Comparison of ENCODE assay signal across 8 mouse cellular contexts in the genomic region with DNA sequence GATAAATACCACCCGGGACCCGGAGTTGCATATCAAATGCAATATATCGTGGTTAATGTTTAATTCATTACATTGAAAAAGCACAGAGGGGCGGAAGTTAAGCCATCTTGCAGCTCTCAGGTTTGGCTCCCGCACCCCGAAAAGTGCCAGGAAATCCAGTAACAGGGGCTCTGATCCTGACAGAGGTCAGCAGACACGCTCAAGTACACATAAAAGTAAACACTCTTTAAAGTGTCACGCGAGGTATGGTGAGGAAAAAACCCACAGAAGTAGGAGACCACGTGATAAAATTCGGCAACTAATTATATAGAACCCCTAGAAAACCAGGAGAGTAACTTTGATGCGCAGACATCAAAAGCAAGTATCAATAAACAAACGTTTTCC. TPM values are rescaled to one million over a fixed set of nuclear protein-coding genes. Genes with fewer than 3 reads are reported as not detected.
DNase-seq lines count a peak whose midpoint lies in the region; ATAC-seq and TF ChIP-seq lines count a peak whose summit lies in the region.

No protein-coding gene starts in this region.

- TF ChIP-seq CTCF in gastrocnemius, adult 2 months (IDR thresholded peaks at IDR 0.05): no peak

- H3K4me3 ChIP-seq in gastrocnemius, adult 2 months: peak overlapping the region; percentile 74
- peak overlapping the region; percentile 59 for H3K4me3 ChIP-seq in forebrain, embryonic 15.5 days
- H3K4me3 ChIP-seq in liver, embryonic 16.5 days (ENCODE audit: low read depth, low read length): peak overlapping the region; percentile 71

- peak; percentile 1 for ATAC-seq in CD4-positive, CD25-positive, alpha-beta regulatory T cell, adult 4 months
- ATAC-seq in forebrain, embryonic 15.5 days (replicated peaks): peak; percentile 19; the same call in 1 of the 2 replicates
- ATAC-seq in liver, embryonic 16.5 days (ENCODE audit: low read depth): no peak

- peak overlapping the region; percentile 93 for H3K27ac ChIP-seq in gastrocnemius, adult 2 months
- H3K27ac ChIP-seq in forebrain, embryonic 15.5 days (replicated peaks): peak overlapping the region; percentile 96
- H3K27ac ChIP-seq in liver, embryonic 16.5 days (ENCODE audit: low read length): peak overlapping the region; percentile 98

- no peaks in the 10 kb centered on the region for H3K27me3 ChIP-seq in forebrain, embryonic 15.5 days
- H3K27me3 ChIP-seq in liver, embryonic 16.5 days (ENCODE audit: control insufficient read depth, insufficient read depth, low read depth, low read length): no peaks in the 10 kb centered on the region

- H3K9me3 ChIP-seq in forebrain, embryonic 15.5 days: no peaks in the 10 kb centered on the region
- H3K9me3 ChIP-seq in liver, embryonic 16.5 days (replicated peaks; ENCODE audit: control insufficient read depth, low read length): no peaks in the 10 kb centered on the region

- intact Hi-C loops in gastrocnemius, adult 2 months (cut with DNase I): loop anchor here (2.0 kb wide), 1 partner anchor 32 kb away; the partner anchor contains the start of gene Kif23
- intact Hi-C loops in gastrocnemius, postnatal 36 days (cut with DNase I): no loop called here

- H3K9ac ChIP-seq in forebrain, embryonic 15.5 days (replicated peaks): peak overlapping the region; percentile 63
- peak overlapping the region; percentile 70 for H3K9ac ChIP-seq in liver, embryonic 16.5 days (ENCODE audit: low read depth, low read length)

- peaks cover 26% of the 10 kb centered on the region for H3K36me3 ChIP-seq in forebrain, embryonic 15.5 days
- peaks cover 46% of the 10 kb centered on the region for H3K36me3 ChIP-seq in liver, embryonic 16.5 days (ENCODE audit: control insufficient read depth, insufficient read depth)

- no peak for DNase-seq in gastrocnemius, adult 2 months
- DNase-seq in gastrocnemius, postnatal 36 days: no peak
- no peak for DNase-seq in frontal cortex, adult 2 months (ENCODE audit: extremely low spot score in 1 of 2, low spot score in 1 of 2)
- no peak for DNase-seq in adrenal gland, postnatal 14 days
- no peak for DNase-seq in adrenal gland, adult (ENCODE audit: inconsistent age in 2 of 2, low spot score in 1 of 2)

- 5% methylated on average over 13 of the region's 13 CpGs for WGBS in forebrain, embryonic 15.5 days
- 2% methylated on average over 13 of the region's 13 CpGs for WGBS in liver, embryonic 16.5 days (ENCODE audit: insufficient replicate concordance)

- H3K4me1 ChIP-seq in forebrain, embryonic 15.5 days: peaks cover 28% of the 10 kb centered on the region
- peaks cover 37% of the 10 kb centered on the region for H3K4me1 ChIP-seq in liver, embryonic 16.5 days (ENCODE audit: control insufficient read depth, low read depth, low read length)

- peak overlapping the region; percentile 89 for H3K4me2 ChIP-seq in forebrain, embryonic 15.5 days (replicated peaks)
- H3K4me2 ChIP-seq in liver, embryonic 16.5 days (ENCODE audit: low read depth, low read length): peak overlapping the region; percentile 98

RNA-seq across cellular contexts. Expression of gene Rplp1, which starts 0.6 kb away (rescaled TPM):
- total RNA-seq in gastrocnemius, adult 2 months (2021): 1,000 to 10,000 TPM; 1,321 to 1,510 TPM
- total RNA-seq in gastrocnemius, postnatal 36 days (2021): 1,000 to 10,000 TPM; 1,130 to 1,294 TPM
- 1,000 to 10,000 TPM; 3,273 to 3,796 TPM for polyA plus RNA-seq in CD4-positive, CD25-positive, alpha-beta regulatory T cell, adult 4 months (2017; shearing (Covaris generic))
- polyA plus RNA-seq in forebrain, embryonic 15.5 days (2015; fragmentation: Nextera tagmentation; extraction: Ambion mirVana): 859 and 881 TPM in 2 replicates
- polyA plus RNA-seq in liver, embryonic 16.5 days (2015; fragmentation: Nextera tagmentation; extraction: Ambion mirVana): 825 and 841 TPM in 2 replicates
- polyA plus RNA-seq in frontal cortex, adult 2 months (2012; rRNA removed): 3,748 and 3,865 TPM in 2 replicates
- 1,575 and 2,047 TPM in 2 replicates for total RNA-seq in adrenal gland, postnatal 14 days (2021)

RNA-seq across cellular contexts. Expression of gene Kif23, which starts 31.7 kb away (rescaled TPM):
- 1 to 10 TPM in 1 of 2 experiments, under 1 TPM in 1; 0.69 to 1.5 TPM for total RNA-seq in gastrocnemius, adult 2 months (2021)
- total RNA-seq in gastrocnemius, postnatal 36 days (2021): 1 to 10 TPM in 1 of 2 experiments, under 1 TPM in 1; 0.81 to 1.8 TPM
- 10 to 100 TPM in 1 of 2 experiments, 1 to 10 TPM in 1; 6.6 to 14.8 TPM for polyA plus RNA-seq in CD4-positive, CD25-positive, alpha-beta regulatory T cell, adult 4 months (2017; shearing (Covaris generic))
- polyA plus RNA-seq in forebrain, embryonic 15.5 days (2015; fragmentation: Nextera tagmentation; extraction: Ambion mirVana): 40.2 and 45.5 TPM in 2 replicates
- 63.3 and 64.2 TPM in 2 replicates for polyA plus RNA-seq in liver, embryonic 16.5 days (2015; fragmentation: Nextera tagmentation; extraction: Ambion mirVana)
- polyA plus RNA-seq in frontal cortex, adult 2 months (2012; rRNA removed): 2.5 and 2.9 TPM in 2 replicates
- total RNA-seq in adrenal gland, postnatal 14 days (2021): 25.6 and 26.2 TPM in 2 replicates
